Mouse (Mus musculus) testis, adult 2 months (tissue): ENCODE measurements around the gene Slc22a23.

Experiments used
- CTCF ChIP-seq: fragments of 200-500 bp; IDR thresholded peaks from 2 replicates; pipeline ENCODE4 v1.5.1; 2012; ENCODE audit warnings: low read depth, mild to moderate bottlenecking, inconsistent platforms, low read length, moderate library complexity; ENCODE audit not compliant: control insufficient read depth, insufficient read depth, insufficient replicate concordance
- POLR2A ChIP-seq: fragments of 200-500 bp; IDR thresholded peaks from 2 replicates; pipeline ENCODE4 v1.6.1; 2012; ENCODE audit warnings: low read depth, mild to moderate bottlenecking, inconsistent platforms, low read length, moderate library complexity; ENCODE audit not compliant: control insufficient read depth

DNA sequence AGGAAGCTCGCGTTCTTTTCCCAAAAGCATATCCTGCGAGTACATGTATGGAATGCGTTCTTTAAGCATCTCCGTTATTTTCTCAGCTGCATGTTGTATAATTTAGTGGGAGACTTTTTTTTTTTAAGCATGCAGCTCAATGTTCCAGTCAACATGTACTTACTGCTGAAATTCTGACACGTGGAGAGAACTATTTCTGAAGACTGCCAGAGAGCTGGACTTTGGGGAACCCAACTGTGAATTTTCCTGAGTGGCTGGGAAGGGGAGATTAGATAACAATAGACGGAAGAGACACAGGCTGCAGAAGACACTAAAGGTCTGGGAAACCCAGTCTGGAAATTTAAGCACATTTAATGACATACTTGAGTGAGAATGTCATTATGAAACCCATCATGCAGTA lies 1.3 kb upstream of the Slc22a23 start:
- TF ChIP-seq CTCF (no peak), POLR2A (no peak)
